Mouse (Mus musculus) left cerebral cortex, adult 8-10 months (tissue): ENCODE measurements around the gene Mrps18a. TPM values are rescaled to one million over a fixed set of nuclear protein-coding genes. Genes with fewer than 3 reads are reported as not detected.

Experiments used
- DNase-seq, 2 experiments: peaks; one replicate each; pipeline ENCODE4 v3.0.0; 2022; ENCODE audit warnings: low spot score in 2 of 2
- total RNA-seq, 4 experiments: library from RNA; stranded (reverse); gene quantifications; 2 replicates each; pipeline ENCODE4 v1.2.4; 2022

Mrps18a gene
- 10 to 100 TPM; 85.2 to 92.1 (median 89.0) TPM for total RNA-seq

DNA sequence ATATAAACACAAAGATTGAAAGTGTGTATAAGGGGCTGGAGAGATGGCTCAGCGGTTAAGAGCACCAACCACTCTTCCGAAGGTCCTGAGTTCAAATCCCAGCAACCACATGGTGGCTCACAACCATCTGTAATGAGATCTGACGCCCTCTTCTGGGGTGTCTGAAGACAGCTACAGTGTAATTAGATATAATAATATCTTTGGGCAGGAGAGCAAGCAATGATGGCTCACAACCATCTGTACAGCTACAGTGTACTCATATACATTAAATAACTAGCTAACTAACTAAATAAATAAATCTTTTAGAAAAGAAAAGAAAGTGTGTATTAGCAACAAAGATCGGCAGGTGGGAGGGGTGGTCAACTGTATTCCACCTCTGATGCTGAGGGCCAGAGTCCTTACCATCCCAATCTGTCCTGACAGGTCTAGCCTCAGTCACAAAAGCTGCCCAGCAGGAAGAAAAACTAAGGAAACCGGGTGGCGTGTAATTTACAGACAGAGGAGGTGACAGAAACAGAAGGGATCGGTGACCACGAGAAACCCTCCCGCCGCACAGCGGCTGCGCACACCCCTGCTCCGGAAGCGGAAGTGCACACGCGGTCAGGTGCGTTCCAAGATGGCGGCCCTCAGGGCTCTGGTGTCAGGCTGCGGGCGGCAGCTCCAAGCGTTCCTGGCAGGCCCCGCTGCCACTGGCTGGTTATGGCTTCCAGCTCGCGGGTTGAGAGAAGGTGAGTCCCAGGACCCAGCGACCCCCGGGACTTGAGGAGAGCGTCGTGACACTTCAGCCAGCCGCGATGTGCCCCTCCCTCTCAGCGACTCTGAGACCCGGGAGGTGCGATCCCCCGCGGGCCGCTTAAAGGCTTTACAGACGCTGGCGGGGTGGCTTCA, at the start of gene Mrps18a:
TSS of gene Mrps18a (plus strand) at position 585 of the 888 bp plus-strand sequence.
- DNase-seq, result peak; percentile 77 to 79

DNA sequence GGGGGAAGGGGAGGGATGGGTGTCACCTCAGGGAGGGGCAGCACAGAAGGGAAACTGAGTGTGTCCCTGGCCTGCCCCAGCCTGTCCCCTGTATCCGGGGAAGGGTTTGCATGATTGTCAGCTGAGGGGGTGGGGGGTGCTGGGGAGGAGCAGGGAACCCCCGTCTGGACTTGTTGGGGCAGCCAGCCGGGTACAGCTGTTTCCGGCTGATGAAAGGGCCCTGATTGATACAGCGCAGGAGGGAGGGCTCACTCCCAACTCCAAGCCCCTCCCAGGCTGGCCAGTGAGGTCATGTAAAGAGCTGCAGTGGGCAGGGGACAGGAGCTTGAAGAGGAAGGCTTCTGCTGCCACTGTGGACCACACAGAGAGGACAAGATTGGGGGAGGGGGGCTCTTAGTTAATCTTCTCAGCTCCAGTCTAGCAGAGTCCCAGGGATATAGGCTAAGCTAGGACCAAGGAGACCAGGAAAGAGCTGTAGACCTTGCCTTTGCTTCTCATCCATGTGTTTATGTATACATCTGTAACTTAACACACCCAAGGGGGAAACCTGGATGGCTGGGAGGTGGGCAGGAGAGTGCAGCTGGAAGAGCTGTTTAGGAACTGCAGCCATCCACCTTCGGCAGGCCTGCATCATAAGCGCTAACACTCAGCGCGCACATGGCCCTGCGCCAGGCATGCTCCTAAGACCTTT, 47.4 kb upstream of the Mrps18a start:
- no peak for DNase-seq

DNA sequence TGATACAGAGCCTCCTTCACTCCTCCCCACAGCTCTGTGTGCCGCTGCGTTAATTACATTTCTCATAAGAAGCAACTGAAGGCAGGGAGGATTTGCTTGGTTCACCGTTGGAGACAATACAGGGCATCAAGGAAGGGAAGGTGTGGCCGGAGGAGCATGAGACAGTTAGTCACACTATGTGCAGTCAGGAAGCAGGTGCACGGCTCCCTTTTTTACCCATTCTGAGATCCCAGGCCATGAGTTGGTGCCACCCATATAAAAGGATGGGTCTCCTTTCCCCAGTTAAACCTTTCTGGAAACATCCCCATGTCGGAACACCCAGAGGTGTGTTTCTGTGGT, 46.8 kb upstream of the Mrps18a start:
- DNase-seq, result no peak

DNA sequence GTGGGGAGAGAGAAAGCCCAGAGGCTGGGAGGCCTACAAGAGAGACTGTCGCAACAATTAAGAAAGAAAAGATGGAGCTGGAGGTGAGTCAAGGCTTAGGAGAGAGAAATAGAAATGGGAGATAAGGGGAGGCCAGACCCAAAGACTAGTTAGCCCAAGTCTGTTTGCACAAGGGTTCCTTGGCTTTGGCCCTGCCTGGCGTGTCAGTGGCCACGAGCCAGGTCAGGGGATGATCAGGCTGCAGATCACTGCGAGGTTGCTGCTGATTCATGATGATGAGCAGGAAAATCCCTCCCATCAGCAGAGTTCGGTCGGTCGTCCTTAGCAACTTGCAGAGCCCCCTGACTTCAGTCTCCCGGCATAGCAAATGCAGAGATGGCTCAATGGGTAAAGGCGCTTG, 40.7 kb upstream of the Mrps18a start:
- no peak for DNase-seq

DNA sequence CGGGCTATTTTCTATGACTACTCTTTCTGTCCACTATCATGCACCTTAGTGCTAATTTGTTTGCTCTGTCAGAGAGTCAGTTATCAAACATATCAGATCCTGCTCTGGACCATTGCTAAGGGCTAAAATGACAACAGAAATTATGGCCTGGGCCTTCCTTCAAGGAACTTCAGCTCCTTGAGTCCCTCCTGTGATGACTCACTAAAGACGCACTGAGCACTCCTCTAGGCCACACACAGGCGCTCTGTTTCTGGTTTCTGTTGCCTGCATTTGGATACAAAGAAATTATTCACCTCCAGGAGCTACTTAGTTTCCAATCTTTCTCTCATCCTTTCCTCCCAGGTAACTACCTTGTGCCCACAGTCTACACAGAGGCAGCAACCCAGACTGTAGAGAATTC, 39.3 kb upstream of the Mrps18a start:
- DNase-seq, result no peak

DNA sequence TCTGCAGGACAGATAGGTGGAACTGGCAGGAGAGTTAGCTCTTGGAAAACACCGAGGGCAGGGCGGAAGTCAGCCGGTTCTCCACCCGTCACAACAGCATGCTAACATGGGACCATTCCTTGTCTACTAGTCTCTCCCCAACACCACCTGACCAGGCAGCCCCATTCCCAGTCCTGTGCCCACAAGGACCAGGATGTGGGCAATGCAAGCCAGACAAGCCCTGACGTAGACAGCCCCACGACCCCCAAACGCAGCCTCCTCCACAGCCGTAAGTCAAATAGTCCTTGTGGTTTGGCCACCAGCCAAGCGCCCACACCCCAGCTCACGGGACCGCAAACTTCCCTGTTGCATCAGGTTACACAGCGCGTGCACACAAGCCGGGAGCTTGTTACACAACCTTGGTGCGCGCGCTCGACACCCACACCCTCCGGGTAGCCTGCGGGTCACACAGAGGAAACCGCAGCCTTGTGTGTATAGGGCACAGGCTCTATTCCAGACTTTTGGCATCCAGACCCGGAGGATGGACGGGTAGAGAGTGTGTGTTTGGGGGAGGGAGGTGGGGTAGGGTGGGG, 37.0 kb upstream of the Mrps18a start:
- DNase-seq, result peak in 1 of 2 experiments; percentile 22

DNA sequence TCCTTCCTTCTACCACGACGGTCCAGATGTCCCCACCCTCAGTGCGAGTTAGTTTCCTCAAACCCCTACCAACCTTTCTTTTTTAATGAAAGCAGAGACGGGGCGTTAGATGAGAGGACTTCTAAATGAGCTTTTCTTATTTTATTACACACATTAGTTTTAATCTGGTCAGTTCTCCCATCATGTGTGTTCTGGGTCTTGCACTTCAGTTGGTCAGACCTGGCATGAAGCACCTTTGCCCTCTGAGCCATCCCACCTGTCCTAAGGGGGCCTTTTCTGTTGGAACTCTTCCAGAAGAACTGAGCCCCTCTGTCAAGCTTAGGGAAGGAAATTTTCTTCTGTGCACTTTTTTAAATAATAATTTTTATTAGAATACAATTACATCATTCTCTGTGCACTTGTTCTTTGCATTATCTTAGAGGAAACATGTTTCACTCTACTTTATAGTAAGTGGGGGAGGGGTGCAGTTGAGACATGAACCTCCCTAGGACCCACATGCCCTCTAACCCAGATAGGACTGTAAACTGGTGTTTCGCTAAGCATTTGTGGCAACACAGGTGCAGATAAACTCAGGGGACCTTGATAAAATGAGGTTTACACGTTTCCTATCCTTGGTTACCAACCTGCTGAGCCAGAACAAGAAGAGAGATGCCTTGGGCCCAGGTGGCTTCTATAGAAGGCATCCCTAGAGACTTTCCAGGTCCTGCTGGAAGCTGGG, 36.2 kb upstream of the Mrps18a start:
- DNase-seq, result no peak

DNA sequence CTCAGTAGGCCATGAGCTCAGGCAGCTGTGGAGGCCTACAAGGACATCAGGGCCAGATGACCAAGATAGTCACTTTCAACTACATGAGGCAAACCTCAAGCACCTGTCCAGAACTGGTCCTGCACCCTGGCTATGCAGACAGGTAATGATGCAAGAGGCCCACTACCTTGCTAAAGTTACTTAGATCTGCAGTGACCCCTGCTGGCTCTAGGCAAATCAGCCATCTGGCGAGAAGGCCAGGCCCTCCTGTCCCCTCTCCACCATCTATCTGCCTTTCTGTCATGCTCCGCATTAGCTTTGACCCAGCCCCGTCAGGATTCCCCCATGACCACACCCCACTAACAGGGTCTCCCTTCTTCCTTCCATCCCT, 35.7 kb upstream of the Mrps18a start:
- DNase-seq, result no peak

DNA sequence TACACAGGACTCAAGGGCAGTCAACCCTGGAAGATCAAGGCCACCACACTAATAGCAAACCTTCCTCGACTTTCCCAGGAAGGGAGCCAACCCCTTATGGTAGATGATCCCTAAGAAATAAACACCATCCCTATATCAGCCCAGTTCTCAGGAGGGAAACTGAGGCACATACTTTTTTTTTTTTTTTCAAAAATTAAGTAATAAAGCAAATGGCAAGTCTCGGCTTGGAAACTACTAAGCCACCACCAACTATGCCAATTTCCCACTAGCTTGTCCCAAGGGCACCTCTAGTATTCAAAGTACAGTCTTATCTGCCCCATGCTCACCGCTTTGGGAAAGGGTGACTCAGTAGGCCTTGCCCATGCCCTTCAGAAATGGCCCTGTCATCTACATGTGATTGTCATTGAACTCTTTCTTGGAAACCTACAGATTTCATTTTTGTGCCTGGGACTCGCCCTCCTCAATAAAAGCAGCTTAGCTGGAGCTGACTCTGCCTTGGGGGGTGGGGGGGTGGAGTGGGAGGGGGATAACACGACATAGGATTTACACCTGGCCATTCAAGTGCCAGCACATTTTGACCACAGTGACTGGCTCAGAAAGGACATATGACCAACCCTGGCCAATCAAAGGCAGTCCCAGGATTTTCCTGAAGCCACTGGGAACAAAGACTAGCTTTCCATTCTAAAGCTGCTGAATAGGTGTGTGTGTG, 35.1 kb upstream of the Mrps18a start:
- no peak for DNase-seq

DNA sequence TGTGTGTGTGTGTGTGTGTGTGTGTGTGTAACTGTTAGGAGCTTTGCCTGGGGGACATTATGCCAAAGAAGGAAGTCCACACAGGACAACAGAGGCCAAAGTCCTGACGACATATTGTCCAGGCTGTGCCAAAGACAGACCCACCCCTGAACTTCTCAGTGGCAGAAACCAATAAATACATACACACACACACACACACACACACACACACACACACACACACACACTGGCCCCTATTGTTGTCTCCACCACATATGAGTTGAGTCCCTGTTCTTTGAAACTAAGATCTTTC, 34.6 kb upstream of the Mrps18a start:
- DNase-seq, result no peak

DNA sequence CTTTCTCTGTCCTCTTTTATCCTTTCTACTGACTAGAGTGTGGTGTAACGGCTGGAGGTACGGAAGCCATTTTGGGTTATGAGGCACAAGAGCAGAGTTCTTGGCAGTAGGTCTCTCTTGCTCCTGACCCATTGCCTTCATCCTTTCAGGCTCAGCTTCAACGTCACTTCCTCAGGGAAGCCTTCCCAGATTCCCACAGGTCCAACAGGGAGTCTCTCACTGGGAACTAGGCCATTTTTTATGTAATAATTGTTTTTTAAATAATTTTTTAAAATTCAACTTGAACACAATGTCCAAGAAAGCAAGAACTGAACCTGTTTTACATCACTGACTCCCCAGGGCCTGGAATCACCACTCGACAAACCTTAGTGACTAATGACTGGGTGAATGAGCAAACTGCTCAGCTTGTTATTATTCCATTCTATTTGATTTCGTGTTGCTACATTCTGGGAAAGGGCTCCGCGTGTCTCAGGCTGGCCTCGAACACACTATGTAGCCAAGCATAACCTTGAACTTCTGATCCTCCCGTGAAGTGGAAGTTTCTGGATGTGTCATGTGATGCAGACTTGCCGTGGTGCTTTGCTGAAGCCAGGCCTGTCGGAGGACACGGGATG, 32.8 kb upstream of the Mrps18a start:
- no peak for DNase-seq

DNA sequence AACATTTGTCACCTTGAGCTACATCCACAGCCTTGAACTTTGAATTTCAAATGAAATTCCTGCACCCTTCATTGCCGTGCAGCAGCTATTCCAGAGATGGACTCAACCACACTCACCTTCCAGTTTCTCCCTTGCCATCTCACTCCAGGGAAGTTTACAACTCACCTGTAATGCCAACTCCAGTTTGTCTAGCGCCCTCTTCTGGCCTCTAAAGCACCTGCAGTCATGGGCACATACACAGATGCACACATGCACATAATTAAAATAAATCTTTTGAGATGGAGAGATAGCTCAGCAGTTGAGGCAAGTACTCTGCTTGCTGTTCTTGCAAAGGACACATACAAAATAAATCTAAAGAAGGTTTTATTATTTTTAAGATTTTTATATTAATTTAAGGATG, 31.7 kb upstream of the Mrps18a start:
- no peak for DNase-seq

DNA sequence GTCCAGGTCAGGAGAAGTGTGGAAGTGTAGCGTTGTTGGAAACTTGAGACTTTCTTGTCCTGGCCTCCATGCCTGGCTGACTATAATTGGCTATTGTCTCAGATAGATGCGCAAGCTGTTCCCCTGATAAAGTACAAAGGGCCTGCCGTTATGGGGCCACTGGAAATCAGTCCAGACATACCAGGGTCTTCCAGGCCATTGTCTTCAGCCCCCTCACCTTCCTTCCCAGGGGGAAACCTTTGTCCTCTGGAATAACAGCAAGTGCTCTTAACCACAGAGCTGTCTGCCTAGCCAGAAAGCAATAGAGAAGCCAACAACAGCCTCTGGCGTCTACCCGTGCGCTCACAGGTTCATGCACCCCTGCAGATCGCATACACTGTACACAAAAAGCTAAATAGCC, 30.4 kb upstream of the Mrps18a start:
- no peak for DNase-seq

DNA sequence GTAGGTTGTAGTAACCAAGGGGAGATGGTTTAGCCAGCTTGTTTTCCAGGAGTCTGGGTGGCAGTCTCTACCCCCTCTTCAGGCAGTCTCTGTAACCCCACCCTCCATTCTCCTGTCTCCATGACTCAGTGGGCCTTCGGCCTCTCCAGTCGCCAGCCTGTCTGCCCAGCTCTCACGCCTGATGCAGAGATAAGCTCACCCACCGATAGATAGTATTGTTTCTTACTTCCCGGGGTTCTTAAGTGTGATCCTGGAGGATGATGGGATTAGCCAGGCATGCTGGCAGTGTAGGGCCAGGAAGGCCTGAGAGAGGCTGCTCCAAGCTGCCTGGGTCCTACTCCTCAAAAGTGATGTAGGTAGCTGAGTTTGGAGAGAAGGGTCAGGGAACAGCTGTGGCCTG, 29.7 kb upstream of the Mrps18a start:
- no peak for DNase-seq

DNA sequence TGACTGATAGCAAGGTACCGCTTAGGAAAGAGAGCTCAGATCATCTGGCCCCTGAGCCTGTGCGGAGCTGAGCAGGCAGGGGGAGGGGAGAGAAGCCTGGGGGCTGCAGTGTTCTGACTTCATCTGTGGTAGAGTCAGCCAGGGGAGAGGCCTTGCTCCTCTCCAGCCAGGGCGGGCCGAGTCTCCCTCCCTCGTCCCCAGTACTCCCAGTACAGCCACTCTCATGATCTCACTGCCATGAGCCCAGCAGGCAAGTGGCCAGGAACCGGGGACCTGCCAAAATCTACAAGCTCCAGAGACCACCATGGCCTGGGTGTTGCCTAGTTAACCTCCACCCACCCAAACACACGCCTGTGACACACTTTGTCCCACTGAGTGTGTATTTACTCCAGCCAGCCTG, 29.1 kb upstream of the Mrps18a start:
- no peak for DNase-seq

DNA sequence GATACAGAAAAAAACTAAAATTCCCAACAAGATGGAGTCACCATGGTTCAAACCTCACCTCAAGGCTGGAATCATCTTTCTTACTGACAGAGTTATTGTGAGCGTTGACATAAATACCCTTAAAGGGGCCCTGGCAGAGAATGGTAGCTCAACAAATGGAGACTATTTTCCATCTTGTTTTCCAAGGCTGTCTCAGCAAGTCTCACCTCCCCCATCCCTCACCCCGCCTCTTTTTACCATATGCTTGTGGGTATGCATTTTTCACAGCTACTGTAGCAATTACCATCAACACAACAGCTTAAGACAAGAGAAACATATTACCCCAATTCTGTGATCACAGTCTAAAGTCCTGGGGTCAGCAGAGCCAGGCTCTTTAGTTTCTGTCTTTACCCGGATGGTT, 27.4 kb upstream of the Mrps18a start:
- no peak for DNase-seq

DNA sequence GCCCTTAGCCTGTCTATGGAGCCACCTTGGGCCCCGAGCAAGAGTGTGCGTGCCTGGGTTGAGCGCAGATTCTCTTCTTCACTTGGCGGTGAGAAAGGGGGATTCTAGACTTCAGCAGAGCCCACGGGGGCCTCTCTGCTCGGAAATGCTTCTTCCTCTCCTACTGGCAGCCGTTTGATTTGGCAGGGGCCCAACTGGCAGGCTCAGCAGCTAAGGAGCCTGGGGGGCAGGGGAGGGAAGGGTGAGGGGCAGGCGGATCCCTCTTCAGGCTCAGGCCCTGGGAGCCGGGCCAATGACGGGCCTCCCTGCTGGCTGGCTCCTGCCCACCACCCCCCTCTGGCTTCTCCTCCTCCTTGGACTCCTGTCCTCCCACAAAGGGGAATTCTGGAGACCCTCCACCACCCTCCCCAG, 26.7 kb upstream of the Mrps18a start:
- peak; percentile 36 to 68 for DNase-seq

DNA sequence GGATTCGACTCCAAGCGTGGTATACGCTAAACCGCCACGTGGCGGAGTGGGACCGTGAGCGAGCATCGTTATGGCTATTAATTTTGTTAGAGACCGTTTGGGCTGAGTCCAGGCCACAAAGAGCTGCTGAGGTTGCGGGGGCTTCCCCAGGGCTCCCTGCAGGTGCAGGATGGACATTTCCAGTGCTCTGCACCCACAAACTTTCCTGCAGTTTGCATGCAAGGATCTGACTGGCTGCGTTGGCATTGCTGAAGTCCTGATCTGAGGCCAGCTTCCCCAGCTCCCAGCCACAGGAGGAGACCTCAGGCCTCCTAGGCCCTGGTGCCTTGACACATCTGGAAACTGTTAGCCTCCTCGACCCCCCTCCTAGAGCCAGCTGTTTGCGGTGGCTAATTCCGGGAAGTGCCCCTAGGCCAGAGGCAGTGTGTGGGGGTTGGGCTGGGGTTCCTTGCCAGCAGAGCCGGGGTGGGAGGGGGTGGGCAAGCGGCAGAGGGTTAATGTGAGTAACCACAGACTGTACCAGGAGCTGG, 24.4 kb upstream of the Mrps18a start:
- DNase-seq, result no peak

DNA sequence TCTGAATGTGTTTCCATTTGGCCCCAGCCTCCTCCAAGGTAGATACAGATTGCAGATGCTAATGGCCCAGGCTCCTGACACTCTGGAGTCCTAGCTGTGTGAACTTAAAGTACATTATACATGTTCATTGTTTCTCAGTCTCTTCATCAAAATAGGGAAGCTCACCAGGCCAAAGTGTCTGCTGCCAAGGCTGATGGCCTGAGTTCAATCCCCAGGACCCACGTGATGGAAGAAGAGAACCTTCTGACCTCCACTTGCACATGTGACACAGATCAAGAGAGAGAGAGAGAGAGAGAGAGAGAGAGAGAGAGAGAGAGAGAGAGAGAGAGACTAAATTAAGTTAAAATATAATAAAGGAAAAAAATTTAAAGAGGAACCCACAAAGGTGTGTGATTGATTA, 19.4 kb upstream of the Mrps18a start:
- no peak for DNase-seq

DNA sequence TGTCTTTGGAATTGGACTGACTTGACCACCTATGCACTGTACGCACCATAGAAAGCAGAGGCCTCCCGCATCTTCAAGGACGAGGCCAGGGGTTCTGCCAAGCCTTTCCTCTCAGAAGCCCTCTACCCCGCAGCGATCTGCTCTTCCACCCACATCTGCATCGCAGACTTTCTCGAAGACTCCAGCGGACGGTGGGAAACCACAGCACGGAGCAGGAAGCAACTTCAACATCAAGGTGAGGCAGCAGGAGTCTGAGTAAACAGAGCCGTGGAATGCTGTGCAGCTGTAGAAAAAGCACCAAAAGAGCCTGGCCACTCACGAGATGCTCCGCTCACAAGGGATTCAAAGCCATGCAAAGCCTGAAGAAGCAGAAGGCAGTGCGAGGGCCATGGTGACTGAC, 18.9 kb upstream of the Mrps18a start:
- no peak for DNase-seq

DNA sequence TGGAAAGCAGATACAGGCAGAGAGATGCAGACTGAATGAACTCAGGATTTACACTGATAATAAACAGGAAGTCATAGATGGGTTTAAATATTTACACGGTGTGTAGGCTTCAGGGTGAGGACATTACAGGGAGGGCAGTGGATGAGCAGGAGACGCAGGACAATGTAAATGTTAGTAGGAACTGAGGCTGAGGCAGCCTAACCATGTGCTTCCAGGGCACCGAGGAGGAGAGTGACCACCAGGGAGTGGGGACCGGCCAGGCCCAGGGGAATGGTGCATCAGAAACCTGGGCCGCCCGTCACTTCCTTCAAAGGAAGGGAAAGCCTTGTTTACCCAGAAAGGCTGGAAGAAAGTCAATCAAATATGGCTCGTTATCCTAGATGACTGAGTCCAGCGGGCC, 12.3 kb upstream of the Mrps18a start:
- no peak for DNase-seq
